Mouse (Mus musculus) hematopoietic stem cell, adult 5-6 weeks (primary cell): Measurements from ENCODE around the gene Pgghg. TPM values are rescaled to one million over a fixed set of nuclear protein-coding genes. Genes with fewer than 3 reads are reported as not detected.

Experiments
- ATAC-seq, 2 experiments: fragments of 125-278 bp in 1 of 2; replicated peaks in 1 of 2; 2 replicates each; pipeline ENCODE4 v1.8.0; 2016 to 2017; ENCODE audit warnings: inconsistent platforms in 2 of 2, mild to moderate bottlenecking in 2 of 2, moderate number of reproducible peaks in 2 of 2, low read depth in 1 of 2, moderate TSS enrichment in 1 of 2; ENCODE audit not compliant: low FRiP score in 2 of 2, poor library complexity in 2 of 2, severe bottlenecking in 2 of 2, insufficient read depth in 1 of 2, low TSS enrichment in 1 of 2
- total RNA-seq: library from RNA; stranded (forward); fragments of 172-1452, 232-1000 nt; gene quantifications from 2 replicates; pipeline ENCODE4 v1.2.3, GENCODE M21; 2017

Pgghg gene
- total RNA-seq, 1 experiment from 2014 or later: 11.2 TPM

GRCm38 (mm10) chr7:140970931-140971330 is 29.7 kb downstream of the Pgghg start:
- ATAC-seq: no peak

GRCm38 (mm10) chr7:140971479-140972171 is 30.4 kb downstream of the Pgghg start:
- no peak for ATAC-seq

GRCm38 (mm10) chr7:140973396-140974165 is 32.4 kb downstream of the Pgghg start:
- ATAC-seq: no peak

GRCm38 (mm10) chr7:140974940-140975339 is 33.7 kb downstream of the Pgghg start:
- no peak for ATAC-seq

- ATAC-seq: no peak
Measured at GRCm38 (mm10) chr7:140975465-140975864, 34.3 kb downstream of the Pgghg start.

GRCm38 (mm10) chr7:140976720-140977119 is 35.5 kb downstream of the Pgghg start:
- peak in 1 of 2 experiments; percentile 58; a peak in 2 of 4 replicates for ATAC-seq

- ATAC-seq: peak; percentile 59 to 95; a peak in 3 of 4 replicates
Measured at GRCm38 (mm10) chr7:140981704-140982103, 40.5 kb downstream of the Pgghg start.

GRCm38 (mm10) chr7:140982971-140983370 is 41.8 kb downstream of the Pgghg start:
- ATAC-seq: no peak

- ATAC-seq: no peak
Measured at GRCm38 (mm10) chr7:140987182-140988138, 46.3 kb downstream of the Pgghg start.

- no peak for ATAC-seq
Measured at GRCm38 (mm10) chr7:140989022-140989421, 47.8 kb downstream of the Pgghg start.

GRCm38 (mm10) chr7:140990185-140990584 is 49.0 kb downstream of the Pgghg start:
- peak; percentile 20 to 38; a peak in 2 of 4 replicates for ATAC-seq

GRCm38 (mm10) chr7:140990622-140991021 is 49.4 kb downstream of the Pgghg start:
- peak; percentile 93 to 94 for ATAC-seq

- ATAC-seq: peak in 1 of 2 experiments; percentile 37; a peak in 1 of 4 replicates
Measured at GRCm38 (mm10) chr7:140991117-140991689, 50.0 kb downstream of the Pgghg start.

Other genes starting within 250 kb of the Pgghg start
- not detected in 2 replicates for gene Olfr541, start 244.1 kb upstream of the Pgghg start, total RNA-seq
- not detected in 2 replicates for gene Cyp2e1, start 177.7 kb upstream of the Pgghg start, total RNA-seq
- 0.88 and 1.8 TPM in 2 replicates for gene Syce1, start 153.5 kb upstream of the Pgghg start, total RNA-seq
- 2.4 and 3.4 TPM in 2 replicates for gene Zfp941, start 119.2 kb upstream of the Pgghg start, total RNA-seq
- gene Urah, start 106.4 kb upstream of the Pgghg start, total RNA-seq: not detected in 2 replicates
- gene Scgb1c1, start 95.8 kb upstream of the Pgghg start, total RNA-seq: not detected in 2 replicates
- not detected in 2 replicates for gene Odf3, start 93.6 kb upstream of the Pgghg start, total RNA-seq
- 1.8 and 4.6 TPM in 2 replicates for gene Gm45785, start 85.1 kb upstream of the Pgghg start, total RNA-seq
- 49.0 and 66.3 TPM in 2 replicates for gene Ric8a, start 84.4 kb upstream of the Pgghg start, total RNA-seq
- 28.2 and 36.1 TPM in 2 replicates for gene Bet1l, start 83.8 kb upstream of the Pgghg start, total RNA-seq
- gene Psmd13, start 59.4 kb upstream of the Pgghg start, total RNA-seq: 131 and 147 TPM in 2 replicates
- gene Sirt3, start 59.1 kb upstream of the Pgghg start, total RNA-seq: 50.7 and 71.5 TPM in 2 replicates
- gene Cox8b, start 40.9 kb upstream of the Pgghg start, total RNA-seq: not detected in 2 replicates
- gene Nlrp6, start 20.5 kb upstream of the Pgghg start, total RNA-seq: 0.25 and 0.35 TPM in 2 replicates
- 1.0 TPM in 1 of 2 replicates, not detected in the other for gene Ifitm5, start 8.9 kb downstream of the Pgghg start, total RNA-seq
- gene Gm45717, start 14.5 kb downstream of the Pgghg start, total RNA-seq: not detected in 2 replicates
- gene Ifitm2, start 14.6 kb downstream of the Pgghg start, total RNA-seq: 328 and 386 TPM in 2 replicates
- gene Ifitm1, start 25.8 kb downstream of the Pgghg start, total RNA-seq: 250 and 359 TPM in 2 replicates
- gene Ifitm3, start 69.4 kb downstream of the Pgghg start, total RNA-seq: 143 and 341 TPM in 2 replicates
- gene Ifitm6, start 76.5 kb downstream of the Pgghg start, total RNA-seq: 68.4 and 203 TPM in 2 replicates
- gene Gm17387, start 87.7 kb downstream of the Pgghg start, total RNA-seq: not detected in 2 replicates
- gene B4galnt4, start 119.7 kb downstream of the Pgghg start, total RNA-seq: 4.1 and 6.6 TPM in 2 replicates
- gene Pkp3, start 136.8 kb downstream of the Pgghg start, total RNA-seq: 1.2 and 2.3 TPM in 2 replicates
- gene Sigirr, start 159.2 kb downstream of the Pgghg start, total RNA-seq: 22.0 and 32.5 TPM in 2 replicates
- gene Ano9, start 176.4 kb downstream of the Pgghg start, total RNA-seq: not detected in 2 replicates
- gene Ptdss2, start 181.0 kb downstream of the Pgghg start, total RNA-seq: 6.4 and 9.6 TPM in 2 replicates
- gene Rnh1, start 231.5 kb downstream of the Pgghg start, total RNA-seq: 34.4 and 61.9 TPM in 2 replicates